Mouse (Mus musculus) hindbrain, embryonic 15.5 days (tissue): ENCODE data around the gene Wasf1. TPM values are rescaled to one million over a fixed set of nuclear protein-coding genes. Genes with fewer than 3 reads are reported as not detected.

Experiments
- ATAC-seq: fragments of 200-750 bp; cut with Nextera tagmentation; 2 replicates; pipeline ENCODE4 v1.8.0; 2017; ENCODE audit warnings: low read depth, moderate number of reproducible peaks, moderate TSS enrichment; ENCODE audit not compliant: low FRiP score
- H3K27ac ChIP-seq: fragments of 300-500 bp; sonication (generic); replicated peaks from 2 replicates; pipeline ENCODE4 v1.5.1; 2015; ENCODE audit warnings: mild to moderate bottlenecking, inconsistent platforms
- H3K27me3 ChIP-seq: fragments of 300-500 bp; sonication (generic); 2 replicates; pipeline ENCODE4 v1.6.1; 2015; ENCODE audit warnings: control low read depth, inconsistent platforms
- H3K36me3 ChIP-seq: fragments of 300-500 bp; sonication (generic); 2 replicates; pipeline ENCODE4 v1.6.1; 2015; ENCODE audit warnings: control low read depth, inconsistent platforms
- H3K4me1 ChIP-seq: fragments of 300-500 bp; sonication (generic); replicated peaks from 2 replicates; pipeline ENCODE4 v1.6.1; 2015; ENCODE audit warnings: control low read depth, inconsistent platforms
- H3K4me2 ChIP-seq: fragments of 300-500 bp; sonication (generic); 2 replicates; pipeline ENCODE4 v1.6.1; 2015; ENCODE audit warnings: moderate library complexity, mild to moderate bottlenecking, inconsistent platforms
- H3K4me3 ChIP-seq: fragments of 300-500 bp; sonication (generic); 2 replicates; pipeline ENCODE4 v1.5.1; 2015; ENCODE audit warnings: mild to moderate bottlenecking, inconsistent platforms
- H3K9ac ChIP-seq: fragments of 300-500 bp; sonication (generic); 2 replicates; pipeline ENCODE4 v1.6.1; 2015; ENCODE audit warnings: inconsistent platforms
- H3K9me3 ChIP-seq: fragments of 300-500 bp; sonication (generic); 2 replicates; pipeline ENCODE4 v1.6.1; 2016; ENCODE audit warnings: control low read depth, inconsistent platforms
- WGBS: fragments of 180-500 bp; shearing (Covaris S2); methylation state at CpG from one replicate; pipeline ENCODE4 v1.1.7; 2015; 5-methylcytosine and 5-hydroxymethylcytosine counted together
- polyA plus RNA-seq: library from polyadenylated mRNA; unstranded; fragments of >200 nt; fragmentation: Nextera tagmentation; extraction: Ambion mirVana; gene quantifications from 2 replicates; pipeline ENCODE4 v1.2.1, GENCODE M21; 2015

Gene Wasf1
- 101 and 122 TPM in 2 replicates for polyA plus RNA-seq

GRCm38 (mm10) chr10:40882831-40883643, at the start of gene Wasf1, which contains the start of gene Cdc40:
Gene Wasf1, plus strand, starts transcription at chr10:40883475.
Gene Cdc40, minus strand, starts transcription at chr10:40883311.
- H3K27me3 ChIP-seq: no peaks in the 10 kb centered on the region
- ATAC-seq: peak; percentile 98
- peak within 1 kb of the TSS; percentile 99 for H3K27ac ChIP-seq
- H3K4me1 ChIP-seq: peaks cover 24% of the 10 kb centered on the region
- H3K9ac ChIP-seq: peak within 1 kb of the TSS; percentile 93
- 0% methylated on average over 44 of the region's 44 CpGs for WGBS
- H3K4me2 ChIP-seq: peak within 1 kb of the TSS; percentile 72
- no peaks in the 10 kb centered on the region for H3K9me3 ChIP-seq
- peak within 1 kb of the TSS; percentile 61 for H3K4me3 ChIP-seq
- H3K36me3 ChIP-seq: no peaks in the 10 kb centered on the region

- H3K4me3 ChIP-seq: no peak overlapping the region
- no peak overlapping the region for H3K4me2 ChIP-seq
- no peaks in the 10 kb centered on the region for H3K27me3 ChIP-seq
- H3K36me3 ChIP-seq: peaks cover 28% of the 10 kb centered on the region; the same call in 1 of the 2 replicates
- H3K4me1 ChIP-seq: no peaks in the 10 kb centered on the region; the same call in 1 of the 2 replicates
- H3K9me3 ChIP-seq: no peaks in the 10 kb centered on the region
- 90% methylated on average over 5 of the region's 5 CpGs for WGBS
- no peak overlapping the region for H3K27ac ChIP-seq
- no peak overlapping the region for H3K9ac ChIP-seq
- ATAC-seq: no peak
Measured at GRCm38 (mm10) chr10:40840086-40840485, 43.2 kb upstream of the Wasf1 start.

GRCm38 (mm10) chr10:40843841-40844240, 39.4 kb upstream of the Wasf1 start:
- Histone ChIP-seq H3K27ac (peak overlapping the region; percentile 25), H3K4me1 (no peaks in the 10 kb centered on the region; the same call in 1 of the 2 replicates), H3K36me3 (peaks cover 37% of the 10 kb centered on the region), H3K9me3 (no peaks in the 10 kb centered on the region), H3K4me2 (no peak overlapping the region), H3K4me3 (no peak overlapping the region), H3K9ac (no peak overlapping the region), H3K27me3 (no peaks in the 10 kb centered on the region)
- ATAC-seq: no peak; the same call in 1 of the 2 replicates
- WGBS: 68% methylated on average over 5 of the region's 5 CpGs

- no peak overlapping the region for H3K4me3 ChIP-seq
- peak overlapping the region; percentile 34 for H3K27ac ChIP-seq
- no peaks in the 10 kb centered on the region; the same call in 1 of the 2 replicates for H3K4me1 ChIP-seq
- WGBS: 71% methylated on average over 10 of the region's 10 CpGs
- no peaks in the 10 kb centered on the region for H3K9me3 ChIP-seq
- H3K9ac ChIP-seq: no peak overlapping the region
- no peak overlapping the region; the same call in 1 of the 2 replicates for H3K4me2 ChIP-seq
- peaks cover 37% of the 10 kb centered on the region for H3K36me3 ChIP-seq
- no peaks in the 10 kb centered on the region for H3K27me3 ChIP-seq
- ATAC-seq: peak; percentile 47; the same call in 1 of the 2 replicates
Measured at GRCm38 (mm10) chr10:40844546-40844945, 38.7 kb upstream of the Wasf1 start.

- 86% methylated on average over 6 of the region's 6 CpGs for WGBS
- ATAC-seq: no peak
- Histone ChIP-seq H3K36me3 (peaks cover 35% of the 10 kb centered on the region), H3K27me3 (no peaks in the 10 kb centered on the region), H3K9me3 (no peaks in the 10 kb centered on the region), H3K4me1 (no peaks in the 10 kb centered on the region; the same call in 1 of the 2 replicates), H3K27ac (no peak overlapping the region), H3K4me3 (no peak overlapping the region), H3K9ac (no peak overlapping the region), H3K4me2 (no peak overlapping the region)
Measured at GRCm38 (mm10) chr10:40845626-40846025, 37.6 kb upstream of the Wasf1 start.

GRCm38 (mm10) chr10:40847176-40847874, 36.0 kb upstream of the Wasf1 start:
- H3K27me3 ChIP-seq: no peaks in the 10 kb centered on the region
- H3K36me3 ChIP-seq: peaks cover 20% of the 10 kb centered on the region
- H3K4me3 ChIP-seq: no peak overlapping the region
- H3K4me2 ChIP-seq: no peak overlapping the region
- H3K9me3 ChIP-seq: no peaks in the 10 kb centered on the region
- 82% methylated on average over 10 of the region's 10 CpGs for WGBS
- H3K27ac ChIP-seq: no peak overlapping the region
- no peak for ATAC-seq
- no peaks in the 10 kb centered on the region; the same call in 1 of the 2 replicates for H3K4me1 ChIP-seq
- no peak overlapping the region for H3K9ac ChIP-seq

GRCm38 (mm10) chr10:40850644-40851043, 32.6 kb upstream of the Wasf1 start:
- Histone ChIP-seq H3K9ac (no peak overlapping the region), H3K4me2 (no peak overlapping the region), H3K4me3 (no peak overlapping the region), H3K36me3 (peaks cover 15% of the 10 kb centered on the region), H3K4me1 (no peaks in the 10 kb centered on the region), H3K27me3 (no peaks in the 10 kb centered on the region), H3K27ac (no peak overlapping the region), H3K9me3 (no peaks in the 10 kb centered on the region)
- no peak for ATAC-seq
- whole genome bisulfite sequencing: 84% methylated on average over 2 of the region's 2 CpGs

GRCm38 (mm10) chr10:40851138-40851537, 32.1 kb upstream of the Wasf1 start:
- no peak for ATAC-seq
- H3K9ac ChIP-seq: no peak overlapping the region

GRCm38 (mm10) chr10:40855616-40856015, 27.7 kb upstream of the Wasf1 start:
- H3K27ac ChIP-seq: no peak overlapping the region
- H3K9ac ChIP-seq: no peak overlapping the region
- 0 out of 2 replicates have a peak, but pooled peaks cover 4% of the 10 kb centered on the region for H3K4me1 ChIP-seq
- H3K4me2 ChIP-seq: no peak overlapping the region
- no peaks in the 10 kb centered on the region for H3K9me3 ChIP-seq
- no peak for ATAC-seq
- WGBS: 69% methylated on average over 2 of the region's 2 CpGs
- H3K36me3 ChIP-seq: no peaks in the 10 kb centered on the region
- H3K27me3 ChIP-seq: no peaks in the 10 kb centered on the region
- H3K4me3 ChIP-seq: no peak overlapping the region

More at GRCm38 (mm10) chr10:40851138-40851537, 32.1 kb upstream of the Wasf1 start:
- Histone ChIP-seq H3K27ac (no peak overlapping the region), H3K4me2 (no peak overlapping the region), H3K36me3 (peaks cover 15% of the 10 kb centered on the region), H3K4me3 (no peak overlapping the region), H3K9me3 (no peaks in the 10 kb centered on the region), H3K27me3 (no peaks in the 10 kb centered on the region), H3K4me1 (no peaks in the 10 kb centered on the region)

GRCm38 (mm10) chr10:40856703-40857102, 26.6 kb upstream of the Wasf1 start:
- Histone ChIP-seq H3K27me3 (no peaks in the 10 kb centered on the region), H3K27ac (no peak overlapping the region), H3K4me2 (no peak overlapping the region), H3K9me3 (no peaks in the 10 kb centered on the region), H3K4me3 (no peak overlapping the region), H3K36me3 (no peaks in the 10 kb centered on the region), H3K9ac (no peak overlapping the region), H3K4me1 (0 out of 2 replicates have a peak, but pooled peaks cover 4% of the 10 kb centered on the region)
- ATAC-seq: no peak
- 84% methylated on average over 7 of the region's 7 CpGs for WGBS

- no peak for ATAC-seq
- no peaks in the 10 kb centered on the region for H3K36me3 ChIP-seq
- H3K27ac ChIP-seq: no peak overlapping the region
Measured at GRCm38 (mm10) chr10:40857599-40857998, 25.7 kb upstream of the Wasf1 start.

GRCm38 (mm10) chr10:40868081-40868480, 15.2 kb upstream of the Wasf1 start:
- no peak for ATAC-seq
- Histone ChIP-seq H3K4me3 (no peak overlapping the region), H3K36me3 (peaks cover 5% of the 10 kb centered on the region; the same call in 1 of the 2 replicates), H3K9ac (no peak overlapping the region), H3K4me1 (no peaks in the 10 kb centered on the region), H3K27ac (no peak overlapping the region), H3K9me3 (no peaks in the 10 kb centered on the region), H3K27me3 (no peaks in the 10 kb centered on the region), H3K4me2 (no peak overlapping the region)
- 89% methylated on average over 2 of the region's 2 CpGs for WGBS

More at GRCm38 (mm10) chr10:40857599-40857998, 25.7 kb upstream of the Wasf1 start:
- no peak overlapping the region for H3K9ac ChIP-seq
- 63% methylated on average over 8 of the region's 8 CpGs for WGBS
- H3K4me3 ChIP-seq: no peak overlapping the region
- no peaks in the 10 kb centered on the region for H3K9me3 ChIP-seq
- 0 out of 2 replicates have a peak, but pooled peaks cover 4% of the 10 kb centered on the region for H3K4me1 ChIP-seq
- no peak overlapping the region for H3K4me2 ChIP-seq
- H3K27me3 ChIP-seq: no peaks in the 10 kb centered on the region
